ENCODE assay signal across 15 mouse cellular contexts in genomic region chr7:99200290-99200689, GRCm38 (mm10). TPM values are rescaled to one million over a fixed set of nuclear protein-coding genes. Genes with fewer than 3 reads are reported as not detected.
DNase-seq lines count a peak whose midpoint lies in the region; ATAC-seq lines count a peak whose summit lies in the region.
"Had no signal": no experiment of that assay in that cellular context is flagged by ENCODE, and none has a peak within 500 bp of the region (broad histone marks: within the 10 kb centered on the region; RNA-seq: fewer than 3 reads in every experiment).

No protein-coding gene starts in this region.

- DNase-seq in kidney, adult 9 months, result peak; percentile 46
- no peak for DNase-seq in kidney, adult 8-10 months
- DNase-seq in urinary bladder, postnatal 14 days (ENCODE audit: low spot score), result peak; percentile 78
- no peak for DNase-seq in urinary bladder, postnatal 4 days (ENCODE audit: low spot score in 2 of 2)
- DNase-seq in kidney, postnatal 14 days, result peak; percentile 30
- peak; percentile 79 for DNase-seq in yolk sac, embryonic 10.5 days (ENCODE audit: low spot score)
- DNase-seq: cerebellum, adult 11 months; cerebellum, postnatal 25 days; layer of hippocampus, postnatal 36 days; midbrain, embryonic 14.5 days; right cerebral cortex, postnatal 4 days had no signal

- ATAC-seq in activated CD4-positive, CD25-positive, alpha-beta regulatory T cell, adult 4 months, result no peak
- ATAC-seq: CD4-positive, CD25-positive, alpha-beta regulatory T cell, adult 4 months; forebrain, embryonic 13.5 days; lung, postnatal 0 days had no signal

RNA-seq across cellular contexts. Expression of gene Dgat2, which starts 17.8 kb away (rescaled TPM):
- polyA plus RNA-seq in activated CD4-positive, CD25-positive, alpha-beta regulatory T cell, adult 4 months (2017; shearing (Covaris generic)), result 1 to 10 TPM; 1.0 to 1.3 TPM

RNA-seq across cellular contexts. Expression of gene Mogat2, which starts 38.1 kb away (rescaled TPM):
- not detected for polyA plus RNA-seq in activated CD4-positive, CD25-positive, alpha-beta regulatory T cell, adult 4 months (2017; shearing (Covaris generic))
- polyA plus RNA-seq: CD4-positive, CD25-positive, alpha-beta regulatory T cell, adult 4 months had no signal

RNA-seq across cellular contexts. Expression of gene Uvrag, which starts 59.3 kb away (rescaled TPM):
- 1 to 10 TPM; 6.7 to 8.9 TPM for polyA plus RNA-seq in activated CD4-positive, CD25-positive, alpha-beta regulatory T cell, adult 4 months (2017; shearing (Covaris generic))

Comparison
In these comparisons a context has a peak if more than half of its experiments do, and no peak if none do; other contexts are left out.
1. DNase-seq: peak in kidney, adult 9 months (single experiment), urinary bladder, postnatal 14 days (single experiment), kidney, postnatal 14 days (single experiment) and yolk sac, embryonic 10.5 days (single experiment); none in kidney, adult 8-10 months (0 of 2) and urinary bladder, postnatal 4 days (0 of 2).